Mouse (Mus musculus): ENCODE measurements around the gene Wdpcp. TPM values are rescaled to one million over a fixed set of nuclear protein-coding genes. Genes with fewer than 3 reads are reported as not detected.

Gene Wdpcp
- total RNA-seq, 2 experiments from 2014 or later, result 1.3 to 3.5 TPM

DNA sequence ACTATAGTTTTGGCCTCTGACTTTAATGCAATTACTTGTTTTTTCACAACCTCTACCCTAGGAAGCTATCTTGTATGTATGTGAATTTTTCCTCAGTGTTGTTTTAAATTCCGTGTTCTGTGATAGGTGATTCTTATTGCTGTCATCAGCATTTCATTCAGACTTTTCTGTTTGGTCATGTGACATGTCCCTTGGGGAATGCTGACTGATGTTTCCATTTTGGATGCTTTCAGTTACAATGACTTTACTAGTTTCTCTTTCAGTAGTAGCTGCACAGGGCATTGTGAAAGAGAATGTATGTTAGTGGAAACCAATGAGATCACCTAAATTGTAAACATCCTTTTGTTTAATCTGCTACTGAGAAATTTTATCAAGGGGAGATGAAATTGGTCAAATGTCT lies 154.3 kb downstream of the Wdpcp start:
- intact Hi-C loops (cut with DNase I), result no loop called here
- no peak for DNase-seq

DNA sequence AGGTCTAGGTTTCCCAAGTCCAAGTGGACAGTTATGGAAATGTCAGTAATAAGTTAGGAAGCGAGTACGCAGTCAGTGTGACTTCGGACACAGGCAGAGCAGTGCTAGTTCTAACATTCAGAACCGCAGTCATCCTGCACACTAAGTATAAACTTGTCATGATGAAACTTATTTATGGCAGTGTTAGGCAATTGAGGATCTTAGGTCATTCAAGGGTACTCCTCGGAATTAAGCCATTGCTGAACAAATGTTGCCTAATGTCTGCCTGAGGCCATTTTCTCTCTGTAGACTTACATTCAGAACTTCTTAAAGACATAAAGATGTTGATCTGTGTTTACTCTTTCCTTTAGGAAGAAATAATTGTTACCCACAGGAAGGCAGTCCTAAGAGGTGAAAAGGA lies 157.0 kb downstream of the Wdpcp start:
- DNase-seq, result no peak
- intact Hi-C loops (cut with DNase I), result no loop called here

DNA sequence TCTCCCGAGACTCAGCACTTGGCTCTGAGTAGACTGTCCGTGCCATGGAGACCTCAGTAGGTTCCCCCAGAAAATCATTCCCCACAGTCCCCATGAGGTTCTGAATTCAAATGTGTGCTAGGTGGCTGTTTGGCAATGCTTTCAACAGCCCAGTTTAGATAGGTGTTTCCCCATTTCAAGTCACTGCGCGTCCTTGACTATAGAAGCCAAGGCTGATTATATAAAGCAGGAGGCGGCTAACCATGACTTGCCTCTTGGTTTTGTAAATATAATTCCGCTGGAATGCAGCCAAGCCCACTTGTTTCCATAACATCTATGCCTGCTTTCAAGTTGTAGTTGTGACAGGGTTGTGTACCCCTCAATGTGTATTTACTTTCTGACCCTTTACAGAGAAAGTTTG lies 157.9 kb downstream of the Wdpcp start:
- intact Hi-C loops (cut with DNase I), result no loop called here

DNA sequence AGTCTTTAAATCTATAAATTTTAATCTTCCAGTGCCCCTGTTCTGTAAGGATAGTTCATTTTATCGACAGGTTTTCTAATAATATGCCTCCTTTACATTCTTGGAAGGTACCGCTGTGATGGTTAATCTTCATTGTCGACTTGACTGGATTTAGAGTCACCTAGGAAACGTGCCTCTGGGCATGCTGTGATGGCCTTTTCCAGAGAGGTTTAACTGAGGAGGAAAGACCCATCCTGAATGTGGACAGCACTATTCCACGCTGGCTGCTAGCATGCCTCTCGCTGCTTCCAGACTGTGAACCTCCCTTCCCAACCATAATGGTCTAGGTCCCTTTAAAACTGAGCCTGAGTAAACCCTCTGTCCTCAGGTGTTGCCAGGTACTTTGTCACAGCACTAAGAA lies 163.2 kb downstream of the Wdpcp start:
- intact Hi-C loops (cut with DNase I), result no loop called here

More for the DNA sequence above, 157.9 kb downstream of the Wdpcp start:
- no peak for DNase-seq

DNA sequence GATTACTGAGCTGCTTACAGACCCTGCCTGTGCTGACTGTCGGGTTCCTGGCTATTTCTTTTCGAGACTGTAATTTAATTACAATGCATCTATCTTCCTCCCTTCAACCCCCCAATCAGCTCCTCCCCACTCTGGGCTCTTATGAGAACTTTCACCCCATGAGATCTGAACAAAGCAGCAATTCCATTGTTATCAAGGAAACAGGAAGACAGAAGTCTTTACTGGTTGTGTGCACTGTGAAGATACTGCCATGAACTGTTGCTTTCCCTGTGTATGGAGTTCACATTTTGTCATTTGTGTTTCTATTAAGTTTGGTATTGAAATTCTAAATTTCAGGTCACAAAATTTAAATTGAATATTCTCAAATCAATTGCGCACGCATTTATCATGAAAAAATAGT lies 177.5 kb downstream of the Wdpcp start:
- intact Hi-C loops (cut with DNase I), result no loop called here
- no peak for DNase-seq

More for the DNA sequence above, 163.2 kb downstream of the Wdpcp start:
- no peak for DNase-seq

DNA sequence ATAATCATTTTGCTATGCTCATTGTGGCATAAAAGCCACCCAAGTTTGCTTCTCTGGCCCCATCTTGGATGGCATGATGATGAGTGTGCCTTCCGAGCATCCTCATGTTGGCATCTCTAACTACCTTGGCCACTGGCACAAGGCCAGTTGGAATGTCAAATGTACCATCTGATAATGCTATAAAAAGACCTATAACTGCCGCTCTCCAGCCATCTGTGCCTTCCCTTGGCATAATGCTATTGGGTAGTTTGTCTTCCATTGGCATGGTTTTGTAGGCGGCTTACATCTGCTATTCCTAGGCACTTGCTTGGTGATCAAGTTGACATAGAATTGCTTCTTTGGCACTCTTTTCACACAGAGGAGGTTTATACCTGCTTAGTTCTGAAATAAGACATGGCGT lies 191.2 kb downstream of the Wdpcp start:
- intact Hi-C loops (cut with DNase I), result no loop called here
- no peak for DNase-seq

DNA sequence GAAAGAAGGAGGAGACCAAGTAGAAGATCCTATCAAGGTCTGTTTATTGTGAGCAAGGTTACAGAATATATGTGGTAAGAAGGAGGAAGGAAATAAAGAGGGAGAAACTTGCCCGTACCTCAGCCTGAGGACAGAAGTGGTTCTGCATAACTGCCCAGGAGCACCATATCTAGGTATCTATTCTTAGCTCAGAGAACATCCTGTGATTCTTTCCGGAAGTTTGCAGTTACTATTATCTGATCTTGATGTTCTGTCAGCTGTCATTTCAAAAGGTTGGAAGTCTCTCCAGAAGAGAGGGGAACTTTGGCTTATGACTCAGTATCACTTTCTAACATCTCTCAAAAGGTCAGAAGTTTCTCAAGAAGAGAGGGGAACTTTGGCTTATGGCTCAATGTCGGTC lies 216.8 kb downstream of the Wdpcp start:
- no peak for DNase-seq
- intact Hi-C loops (cut with DNase I), result no loop called here

DNA sequence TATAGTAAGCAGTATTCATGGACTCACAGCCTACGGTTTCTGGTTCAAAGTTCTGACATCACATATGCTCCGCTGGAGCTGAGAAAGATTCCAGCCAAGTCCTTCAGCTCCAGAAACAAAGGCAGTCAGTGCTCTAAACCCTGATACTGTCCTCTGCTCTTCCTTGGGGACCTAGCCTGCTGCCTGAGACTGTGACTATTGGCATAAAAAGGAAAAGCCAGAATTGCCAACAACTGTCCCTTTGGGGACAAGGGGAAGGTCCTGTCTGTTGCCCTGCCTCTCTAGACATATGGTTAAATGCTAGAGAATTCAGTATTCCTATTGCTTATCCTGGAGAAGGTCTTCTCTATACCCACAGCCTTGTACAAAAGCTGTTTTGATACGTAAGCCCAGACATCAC lies 252.9 kb downstream of the Wdpcp start:
- DNase-seq, result no peak
- intact Hi-C loops (cut with DNase I), result no loop called here

DNA sequence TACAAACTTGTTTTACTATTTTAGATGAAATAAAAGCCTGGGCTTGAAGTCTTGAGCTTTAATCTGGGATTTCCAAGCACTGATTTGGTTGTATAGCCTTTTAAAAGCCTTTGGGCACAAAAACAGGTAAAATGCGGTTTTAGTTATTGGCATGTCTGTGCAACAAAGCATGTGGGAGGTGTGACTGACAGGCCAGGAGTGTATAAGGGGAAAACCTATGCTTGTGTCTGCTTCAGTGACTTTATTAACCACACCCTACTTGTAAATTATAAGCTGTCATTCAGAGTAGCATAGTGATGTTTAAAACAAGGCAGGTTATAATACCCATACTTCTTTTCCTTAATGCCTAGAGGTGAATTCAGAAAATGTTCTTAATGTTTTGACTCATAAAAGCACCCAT lies 254.5 kb downstream of the Wdpcp start:
- intact Hi-C loops (cut with DNase I), result no loop called here
- DNase-seq, result no peak

DNA sequence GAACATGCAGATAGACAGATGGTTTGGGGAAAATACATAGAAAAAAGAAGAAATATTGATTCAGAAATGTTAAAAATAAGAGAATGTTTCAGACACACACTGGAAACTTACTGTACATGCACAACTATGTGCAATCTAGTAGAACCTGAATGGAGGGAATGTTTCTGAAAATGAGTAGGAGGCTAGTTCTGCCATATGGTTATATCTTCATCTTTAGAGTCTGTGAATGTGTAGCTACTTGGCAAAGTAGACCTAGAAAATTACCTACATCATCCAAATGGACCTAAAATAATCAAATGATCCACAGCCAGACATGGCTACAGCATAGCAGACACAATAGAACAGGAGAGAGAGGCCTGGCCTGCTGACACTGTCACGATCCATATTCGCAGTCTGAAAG lies 275.0 kb downstream of the Wdpcp start:
- intact Hi-C loops (cut with DNase I), result no loop called here
- no peak for DNase-seq

DNA sequence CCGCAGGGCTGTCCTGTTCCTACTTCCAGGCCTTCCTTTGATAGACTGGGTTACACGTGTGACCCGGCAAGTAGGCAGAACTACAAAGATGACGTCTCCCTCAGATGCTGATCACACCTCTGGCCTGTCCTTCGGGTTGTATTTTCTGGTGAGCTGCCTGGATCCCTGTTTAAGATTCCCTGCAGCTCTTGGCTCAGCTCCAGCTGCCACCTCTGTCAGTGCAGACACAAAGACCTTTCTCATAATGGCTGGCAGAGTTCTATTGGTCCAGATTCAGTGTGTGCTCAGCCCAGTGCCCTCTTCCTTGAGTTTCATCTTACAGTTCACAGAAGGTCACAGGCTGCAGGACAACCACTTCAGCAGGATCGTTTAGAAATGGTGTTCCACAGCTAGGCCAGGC lies 292.0 kb downstream of the Wdpcp start:
- intact Hi-C loops (cut with DNase I), result no loop called here
- DNase-seq, result no peak

DNA sequence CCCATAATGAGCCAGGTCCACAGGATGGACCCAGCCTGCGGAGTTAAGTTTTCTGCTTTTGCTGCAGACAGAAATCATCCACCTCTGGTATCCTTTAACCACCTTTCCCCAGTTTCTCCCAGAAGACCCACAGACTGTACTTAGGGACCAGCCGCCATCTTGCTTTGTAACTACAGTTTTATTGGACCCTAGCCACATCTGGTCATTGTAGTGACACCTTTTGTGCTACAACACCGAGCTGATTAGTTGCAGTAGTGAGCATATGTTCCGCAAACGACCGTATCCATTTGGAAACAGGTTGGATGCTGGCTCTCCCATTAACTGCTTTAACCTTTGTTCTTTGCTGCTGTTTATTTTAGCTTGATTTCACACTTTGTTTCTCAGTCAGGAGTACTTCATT lies 292.5 kb downstream of the Wdpcp start:
- DNase-seq, result no peak
- intact Hi-C loops (cut with DNase I), result no loop called here

DNA sequence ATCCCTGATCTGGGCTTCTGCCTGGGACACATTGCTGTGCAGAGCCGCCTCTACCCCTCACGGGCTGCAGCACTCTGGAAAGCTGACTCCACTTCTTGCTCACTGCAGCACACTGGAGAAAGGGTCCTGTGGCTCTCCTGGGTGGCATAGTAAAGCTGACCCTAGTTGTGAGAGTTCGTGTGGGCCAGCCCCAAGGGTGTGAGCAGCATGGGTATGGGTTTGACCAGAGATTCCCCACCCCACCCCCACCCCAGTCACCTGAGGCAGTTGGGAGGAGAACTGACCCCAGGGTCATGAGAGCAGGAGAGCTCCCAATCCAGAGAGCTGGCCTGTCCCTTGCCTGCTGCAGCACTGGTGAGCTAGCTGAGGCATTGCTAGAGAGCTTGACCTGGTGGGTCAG lies 296.6 kb downstream of the Wdpcp start:
- intact Hi-C loops (cut with DNase I), result no loop called here
- DNase-seq, result no peak

DNA sequence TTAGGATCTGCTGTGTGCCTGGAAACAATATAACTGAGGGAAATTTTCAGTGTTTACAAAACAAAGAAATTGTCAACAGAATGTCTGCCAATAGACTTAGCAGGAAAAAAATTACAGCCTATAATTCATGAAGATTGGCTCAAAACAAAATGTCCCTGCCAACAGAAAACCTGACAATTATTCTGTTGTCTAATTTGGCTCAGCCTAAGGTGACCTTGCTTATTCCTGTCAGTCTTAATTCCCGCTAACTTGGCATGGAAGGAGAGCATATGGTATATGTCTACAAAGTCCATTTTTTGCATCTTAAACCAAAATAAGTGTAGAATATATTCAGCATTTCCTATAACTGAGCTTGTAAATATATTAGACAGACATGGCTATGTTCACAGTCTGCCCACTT lies 298.8 kb downstream of the Wdpcp start:
- intact Hi-C loops (cut with DNase I), result no loop called here
- DNase-seq, result no peak

DNA sequence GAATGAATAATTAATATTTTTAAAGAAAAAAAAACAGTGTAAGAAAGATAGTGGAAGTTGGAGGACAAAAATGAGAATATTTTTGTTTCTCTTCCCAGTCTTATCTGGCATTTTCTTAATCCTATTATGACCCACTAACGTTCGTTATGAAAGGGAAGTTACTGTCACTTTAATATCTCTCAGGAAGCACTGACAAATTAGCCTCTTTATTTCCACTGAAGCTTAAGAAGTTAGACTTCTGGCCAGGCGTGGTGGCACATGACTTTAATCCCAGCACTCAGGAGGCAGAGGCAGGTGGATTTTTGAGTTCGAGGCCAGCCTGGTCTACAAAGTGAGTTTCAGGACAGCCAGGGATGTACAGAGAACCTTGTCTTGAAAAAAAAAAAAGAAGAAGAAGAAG lies 299.7 kb downstream of the Wdpcp start:
- DNase-seq, result no peak
- intact Hi-C loops (cut with DNase I), result no loop called here

DNA sequence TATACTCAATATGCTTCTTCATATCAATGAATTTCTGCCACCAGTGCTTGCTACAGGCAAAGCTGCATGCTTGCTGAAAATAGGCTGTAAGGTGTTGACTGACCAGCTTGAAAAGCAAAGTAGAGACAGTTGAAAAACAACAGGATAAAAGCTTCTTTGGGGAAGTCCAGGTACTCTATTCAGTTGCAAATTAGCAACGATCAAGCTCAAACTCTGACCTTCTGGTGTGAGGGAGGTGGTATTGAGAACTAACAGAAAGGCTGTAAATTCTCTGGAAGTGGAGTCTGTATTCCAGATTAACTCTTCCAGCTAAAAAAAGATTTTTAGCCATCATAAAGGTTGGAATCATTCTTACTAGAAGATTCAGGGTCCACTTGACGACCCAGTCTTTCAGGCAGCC lies 303.0 kb downstream of the Wdpcp start:
- DNase-seq, result no peak
- intact Hi-C loops (cut with DNase I), result no loop called here

DNA sequence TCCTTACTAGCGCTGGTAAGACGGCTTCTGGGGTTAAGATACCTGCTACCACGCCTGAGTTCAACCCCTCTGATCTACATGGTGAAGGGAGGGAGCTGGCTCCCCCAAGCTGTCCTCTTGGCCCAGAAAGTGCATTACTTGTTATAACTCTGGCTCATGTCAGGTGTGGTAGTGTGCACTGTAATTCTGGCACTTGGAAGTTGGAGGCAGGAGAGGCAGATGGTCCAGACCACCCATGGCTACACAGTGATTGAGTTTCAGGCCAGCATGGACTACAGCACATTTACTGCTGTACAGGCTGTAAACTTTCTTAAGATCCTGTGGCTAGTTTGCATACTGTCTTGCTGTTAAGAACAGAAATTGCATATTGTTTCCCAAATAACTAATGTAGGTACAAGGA lies 322.7 kb downstream of the Wdpcp start:
- no peak for DNase-seq
- intact Hi-C loops (cut with DNase I), result no loop called here

DNA sequence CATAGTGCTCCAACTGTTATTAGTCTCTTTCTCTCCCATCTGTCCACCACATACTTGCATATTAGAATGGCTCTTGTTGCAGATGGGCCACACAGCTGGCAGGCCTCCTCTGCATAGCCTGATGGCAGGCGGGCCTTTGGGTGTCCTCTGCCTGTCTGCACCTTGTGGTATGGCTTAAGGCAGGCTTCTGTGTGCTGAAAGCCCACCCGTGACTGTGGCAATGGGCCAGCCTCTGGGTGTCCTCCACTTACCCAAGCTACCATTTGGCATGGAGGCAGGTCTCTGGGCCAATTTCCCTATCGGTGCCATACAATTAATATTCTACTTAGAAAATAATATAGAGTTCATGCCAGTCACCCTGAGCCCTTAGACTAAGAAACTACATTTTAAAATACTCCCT lies 350.5 kb downstream of the Wdpcp start:
- DNase-seq, result no peak
- intact Hi-C loops (cut with DNase I), result no loop called here

Small RNAs within 50 kb of the gene (microRNA-seq; reads per million reads assigned to microRNA genes)
- gene Gm22990, result 0 reads per million in 2 experiments

Other genes starting within 250 kb of the Wdpcp start
- 100 to 1,000 TPM; 381 to 442 TPM for gene Ugp2, start 201.0 kb upstream of the Wdpcp start, total RNA-seq (2021)
- 100 to 1,000 TPM; 559 to 653 TPM for gene Mdh1, start 132 bp downstream of the Wdpcp start, total RNA-seq (2021)

Measured in gastrocnemius, postnatal 36 days (tissue).